Mouse (Mus musculus) R1 (cell line): ENCODE measurements around the gene Gm20696.

ENCODE experiments used
- DNase-seq: peaks from one replicate; pipeline ENCODE4 v3.0.0-alpha.2; 2018; ENCODE audit warnings: low read depth, low spot score

The Gm20696 gene

DNA sequence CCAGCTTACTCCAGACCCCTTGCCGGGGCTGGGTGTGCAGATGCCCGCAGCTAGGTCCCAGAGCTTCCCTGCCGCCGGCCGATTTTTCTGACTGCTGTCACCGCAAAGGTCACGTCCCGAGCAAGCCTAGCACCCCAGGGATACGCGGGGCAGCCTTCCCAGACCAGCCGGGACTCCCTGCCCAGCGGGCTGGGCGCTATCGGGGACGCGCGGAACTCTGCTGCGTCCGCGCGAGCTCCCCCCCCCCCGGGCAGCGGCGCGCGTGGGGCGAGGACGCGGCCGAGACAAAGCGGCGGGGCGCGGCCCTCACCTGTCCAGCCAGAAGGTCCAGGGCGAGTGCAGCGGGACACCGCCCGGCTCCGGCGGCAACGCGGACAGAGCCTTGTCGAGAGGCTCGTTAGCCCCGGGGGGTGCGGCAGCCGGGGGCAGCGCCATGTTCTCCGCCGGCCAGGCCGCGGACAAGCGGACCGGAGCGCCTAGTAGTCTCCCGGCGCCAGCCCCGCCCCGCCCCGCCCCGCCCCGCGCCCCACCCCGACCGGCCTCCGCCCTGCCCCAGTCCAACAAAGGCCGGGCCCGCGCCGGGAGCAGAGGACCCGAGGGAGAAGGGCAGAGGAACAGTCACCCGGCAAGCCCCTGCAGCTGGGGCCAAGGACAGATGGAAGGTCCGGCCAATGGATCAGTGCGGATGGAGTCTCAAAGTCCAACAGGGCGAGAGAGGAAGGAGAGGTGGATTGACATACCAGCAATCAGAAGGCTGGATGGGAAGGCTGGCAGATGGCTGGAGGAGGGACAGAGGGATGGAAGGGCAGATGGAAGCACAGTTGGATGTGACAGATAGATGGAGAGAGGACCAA, at the start of gene Gm20696, which contains the start of gene Eif4e3:
Gene Gm20696 (minus strand): TSS at position 480 of the 854 bp plus-strand sequence.
Gene Eif4e3 (minus strand): TSS at position 454 of the 854 bp plus-strand sequence.
- no peak for DNase-seq

DNA sequence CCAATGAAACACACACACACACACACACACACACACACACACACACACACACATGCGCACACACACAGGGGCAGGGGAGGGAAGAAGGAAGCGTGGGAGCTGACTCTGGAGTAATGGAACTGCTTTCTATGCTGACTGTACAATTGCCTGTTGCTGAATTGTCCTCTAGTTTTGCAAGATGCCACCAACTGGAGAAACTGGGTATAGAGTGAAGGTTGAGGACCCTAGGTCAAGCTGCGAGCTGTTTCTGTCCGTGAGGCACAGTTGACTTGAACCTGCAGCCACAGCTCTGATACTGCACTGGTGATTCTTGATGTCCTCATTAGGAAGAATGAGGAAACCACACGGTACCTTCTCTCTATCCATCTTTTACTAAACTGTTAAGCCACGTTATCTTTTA, 49.3 kb upstream of the Gm20696 start:
- peak; percentile 16 for DNase-seq

- peak; percentile 57 for DNase-seq
Measured at GRCm38 (mm10) chr6:99715191-99715590, 48.6 kb upstream of the Gm20696 start.

GRCm38 (mm10) chr6:99713256-99713655, 46.7 kb upstream of the Gm20696 start:
- DNase-seq = no peak

DNA sequence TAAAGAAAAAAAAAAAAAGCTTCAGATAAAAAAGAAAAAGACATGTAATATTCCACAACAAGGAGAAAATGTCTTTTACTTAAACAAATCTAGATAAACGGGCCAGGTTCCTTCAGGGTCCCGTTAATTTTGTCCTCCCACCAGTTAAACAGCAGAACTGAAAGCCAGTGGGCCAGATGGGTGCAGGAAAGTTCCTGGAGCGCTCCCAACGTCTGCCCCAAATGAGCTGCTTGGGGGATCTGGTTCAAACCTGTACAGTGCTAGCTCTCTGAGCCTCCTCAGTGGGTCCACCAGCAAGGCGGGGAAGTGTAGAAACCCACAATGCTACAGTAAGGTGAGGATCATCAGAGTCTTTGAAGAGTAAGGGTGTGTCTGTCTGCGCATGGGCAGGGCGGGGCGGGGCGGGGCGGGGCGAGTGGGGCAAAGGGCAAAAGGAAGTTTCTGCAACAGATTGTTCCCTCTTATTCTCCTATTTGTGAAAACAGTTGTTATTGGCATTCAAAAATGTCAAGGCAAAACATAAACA, 45.0 kb upstream of the Gm20696 start:
- DNase-seq = peak; percentile 50

- DNase-seq = no peak
Measured at GRCm38 (mm10) chr6:99700484-99700883, 33.9 kb upstream of the Gm20696 start.

DNA sequence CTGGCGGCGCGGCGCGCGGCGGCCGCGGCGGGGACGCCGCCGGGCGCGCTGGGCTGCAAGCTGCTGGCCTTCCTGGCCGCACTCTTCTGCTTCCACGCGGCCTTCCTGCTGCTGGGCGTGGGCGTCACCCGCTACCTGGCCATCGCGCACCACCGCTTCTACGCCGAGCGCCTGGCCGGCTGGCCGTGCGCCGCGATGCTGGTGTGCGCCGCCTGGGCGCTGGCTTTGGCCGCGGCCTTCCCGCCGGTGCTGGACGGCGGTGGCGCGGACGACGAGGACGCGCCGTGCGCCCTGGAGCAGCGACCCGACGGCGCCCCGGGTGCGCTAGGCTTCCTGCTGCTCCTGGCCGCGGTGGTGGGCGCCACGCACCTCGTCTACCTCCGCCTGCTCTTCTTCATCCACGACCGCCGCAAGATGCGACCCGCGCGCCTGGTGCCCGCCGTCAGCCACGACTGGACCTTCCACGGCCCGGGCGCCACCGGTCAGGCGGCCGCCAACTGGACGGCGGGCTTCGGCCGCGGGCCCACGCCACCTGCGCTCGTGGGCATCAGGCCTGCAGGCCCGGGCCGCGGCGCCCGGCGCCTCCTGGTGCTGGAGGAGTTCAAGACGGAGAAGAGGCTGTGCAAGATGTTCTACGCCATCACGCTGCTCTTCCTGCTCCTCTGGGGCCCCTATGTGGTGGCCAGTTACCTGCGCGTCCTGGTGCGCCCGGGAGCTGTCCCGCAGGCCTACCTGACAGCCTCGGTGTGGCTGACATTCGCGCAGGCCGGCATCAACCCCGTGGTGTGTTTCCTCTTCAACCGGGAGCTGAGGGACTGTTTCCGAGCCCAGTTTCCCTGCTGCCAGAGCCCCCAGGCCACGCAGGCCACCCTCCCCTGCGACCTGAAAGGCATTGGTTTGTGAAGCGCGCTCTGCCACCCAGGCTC, 26.6 kb upstream of the Gm20696 start:
- DNase-seq = peak; percentile 43

DNA sequence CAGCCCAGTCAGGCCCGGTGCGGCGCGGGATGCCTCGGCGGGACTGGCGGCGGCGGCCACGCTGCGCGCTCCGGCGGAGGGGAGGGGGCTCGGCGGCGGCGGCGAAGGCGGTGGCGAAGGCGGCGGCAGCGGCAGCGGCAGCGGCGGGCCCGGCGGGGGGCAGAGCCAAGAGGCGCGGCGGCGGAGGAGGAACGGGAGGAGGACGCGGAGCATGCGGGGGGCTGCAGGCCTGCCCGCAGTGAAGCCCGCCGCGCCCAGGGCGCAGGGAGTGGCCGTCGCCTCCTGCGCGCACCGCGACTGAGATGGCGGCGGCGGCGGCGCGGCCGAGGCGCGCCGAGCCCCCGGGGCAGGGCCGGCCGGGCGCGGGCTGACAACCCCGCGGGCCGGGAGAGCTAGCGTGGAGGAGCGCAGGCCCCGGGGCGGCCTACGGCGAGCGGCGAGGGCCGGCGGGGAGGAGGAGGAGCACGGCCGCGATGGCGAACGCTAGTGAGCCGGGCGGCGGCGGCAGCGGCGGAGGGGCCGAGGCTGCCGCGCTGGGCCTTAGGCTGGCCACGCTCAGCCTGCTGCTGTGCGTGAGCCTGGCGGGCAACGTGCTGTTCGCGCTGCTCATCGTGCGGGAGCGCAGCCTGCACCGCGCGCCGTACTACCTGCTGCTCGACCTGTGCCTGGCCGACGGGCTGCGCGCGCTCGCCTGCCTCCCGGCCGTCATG, 25.8 kb upstream of the Gm20696 start, which contains the start of gene Gpr27:
Gene Gpr27 (plus strand): TSS at position 474 of the 710 bp plus-strand sequence.
- peak; percentile 56 for DNase-seq

- DNase-seq = peak; percentile 42
Measured at GRCm38 (mm10) chr6:99691666-99692205, 25.1 kb upstream of the Gm20696 start.

GRCm38 (mm10) chr6:99688513-99688912, 21.9 kb upstream of the Gm20696 start:
- DNase-seq = no peak

- DNase-seq = peak; percentile 76
Measured at GRCm38 (mm10) chr6:99684899-99685298, 18.3 kb upstream of the Gm20696 start.

DNA sequence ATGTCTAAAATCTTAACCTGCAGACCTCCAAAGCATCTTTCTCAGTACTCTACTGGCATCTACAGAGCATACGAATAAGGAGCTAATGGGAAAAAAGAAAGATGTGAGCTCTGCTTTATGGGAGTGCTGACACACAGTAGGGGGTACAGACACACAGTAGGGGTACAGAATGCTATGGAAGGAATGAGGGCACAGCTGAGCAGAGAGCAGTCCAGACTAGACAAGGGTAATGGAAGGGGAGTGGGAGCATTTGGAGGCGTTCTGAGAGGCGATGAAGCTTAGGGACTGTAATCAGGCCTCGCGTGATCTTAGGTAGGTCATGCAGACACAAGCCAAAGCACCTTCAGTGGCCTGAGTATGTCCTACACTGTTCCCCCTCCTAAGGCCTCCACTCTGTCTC, 17.4 kb upstream of the Gm20696 start:
- DNase-seq = no peak

DNA sequence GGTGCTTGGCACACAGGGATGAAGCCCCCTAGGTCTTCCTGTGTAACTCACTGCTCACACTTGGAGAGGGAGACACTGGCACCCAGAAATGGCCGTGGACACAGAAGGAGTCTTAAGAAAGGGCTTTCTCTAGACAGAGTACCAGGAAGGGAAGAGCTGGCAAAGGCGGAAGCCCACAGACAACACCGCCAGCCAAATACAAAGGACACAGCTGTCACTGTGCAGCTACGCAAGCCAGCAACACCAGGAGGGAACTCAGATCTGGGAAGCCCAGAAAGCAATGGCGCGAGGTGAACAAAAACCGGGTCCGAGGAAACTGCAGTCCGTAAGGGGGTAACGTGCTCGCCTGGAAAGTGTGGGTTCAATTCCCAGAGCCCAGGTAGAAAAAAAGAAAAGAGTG, 11.5 kb upstream of the Gm20696 start:
- no peak for DNase-seq

DNA sequence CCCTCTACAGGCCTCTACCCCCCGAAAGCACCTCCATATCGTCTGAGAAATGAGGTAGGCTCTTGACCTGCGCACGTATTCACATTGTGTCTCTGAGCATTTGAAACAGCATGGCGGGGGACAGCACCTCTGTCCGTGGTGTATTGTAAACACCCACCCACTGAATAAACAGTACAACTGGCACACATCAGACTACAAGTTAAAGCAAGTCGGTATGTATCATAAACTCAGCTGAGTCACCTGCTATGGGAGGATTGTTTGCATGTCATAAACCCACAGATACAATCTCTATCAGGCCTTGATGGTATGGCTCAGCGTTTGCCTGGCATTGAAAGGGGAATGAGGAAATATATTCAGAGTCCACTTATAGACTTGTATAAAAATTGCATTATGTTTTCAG, 10.7 kb upstream of the Gm20696 start:
- no peak for DNase-seq

DNA sequence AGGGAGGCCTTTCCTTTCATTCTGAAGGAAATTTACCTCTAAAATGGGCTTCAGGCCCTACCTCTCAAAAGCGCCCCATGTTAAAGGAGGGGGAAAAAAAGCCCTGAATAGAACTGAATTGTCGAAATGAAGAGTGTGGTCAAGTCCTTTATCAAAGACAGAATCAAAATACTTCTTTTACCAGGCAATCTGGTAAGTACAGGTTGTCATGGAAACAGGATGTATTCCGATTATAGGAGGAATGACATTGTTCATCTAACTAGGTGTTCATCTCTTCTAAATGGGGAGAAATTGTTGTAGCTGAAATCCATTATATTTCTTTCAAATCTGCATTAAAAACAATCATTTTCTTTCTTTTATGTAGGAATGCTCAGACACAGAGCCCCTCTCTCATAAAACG, 7.9 kb upstream of the Gm20696 start:
- DNase-seq = no peak

GRCm38 (mm10) chr6:99671768-99672167, 5.2 kb upstream of the Gm20696 start:
- DNase-seq = no peak

DNA sequence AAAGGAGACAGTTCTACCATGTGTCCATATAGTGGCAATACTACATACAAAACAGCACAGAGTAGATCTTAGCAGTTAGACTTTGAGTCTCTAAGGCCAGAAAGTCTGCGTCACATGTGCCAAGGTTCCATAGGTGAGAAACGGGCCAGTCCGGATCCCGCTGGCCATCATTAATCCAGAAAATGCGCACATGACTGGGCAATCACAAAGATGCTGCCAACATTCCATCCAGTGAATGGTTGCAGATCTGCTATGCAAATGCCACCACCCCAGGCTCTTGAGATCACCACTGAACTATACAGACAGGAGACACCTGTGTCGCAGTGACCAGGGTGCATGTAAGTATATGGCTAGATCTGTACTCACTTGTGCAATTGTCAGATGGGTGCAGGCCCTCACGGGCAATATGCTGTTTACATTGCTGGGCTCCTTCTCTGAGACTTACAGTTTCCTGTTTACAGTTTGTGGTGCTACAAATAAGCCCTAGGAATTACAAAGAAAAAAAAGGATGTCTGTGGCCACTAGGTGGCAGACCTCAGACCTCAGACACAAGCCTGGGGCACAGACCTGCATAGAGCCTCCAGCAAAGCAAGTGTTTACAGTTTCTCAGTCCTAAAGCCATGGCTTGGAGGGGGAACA, 4.0 kb upstream of the Gm20696 start:
- DNase-seq = peak; percentile 72

DNA sequence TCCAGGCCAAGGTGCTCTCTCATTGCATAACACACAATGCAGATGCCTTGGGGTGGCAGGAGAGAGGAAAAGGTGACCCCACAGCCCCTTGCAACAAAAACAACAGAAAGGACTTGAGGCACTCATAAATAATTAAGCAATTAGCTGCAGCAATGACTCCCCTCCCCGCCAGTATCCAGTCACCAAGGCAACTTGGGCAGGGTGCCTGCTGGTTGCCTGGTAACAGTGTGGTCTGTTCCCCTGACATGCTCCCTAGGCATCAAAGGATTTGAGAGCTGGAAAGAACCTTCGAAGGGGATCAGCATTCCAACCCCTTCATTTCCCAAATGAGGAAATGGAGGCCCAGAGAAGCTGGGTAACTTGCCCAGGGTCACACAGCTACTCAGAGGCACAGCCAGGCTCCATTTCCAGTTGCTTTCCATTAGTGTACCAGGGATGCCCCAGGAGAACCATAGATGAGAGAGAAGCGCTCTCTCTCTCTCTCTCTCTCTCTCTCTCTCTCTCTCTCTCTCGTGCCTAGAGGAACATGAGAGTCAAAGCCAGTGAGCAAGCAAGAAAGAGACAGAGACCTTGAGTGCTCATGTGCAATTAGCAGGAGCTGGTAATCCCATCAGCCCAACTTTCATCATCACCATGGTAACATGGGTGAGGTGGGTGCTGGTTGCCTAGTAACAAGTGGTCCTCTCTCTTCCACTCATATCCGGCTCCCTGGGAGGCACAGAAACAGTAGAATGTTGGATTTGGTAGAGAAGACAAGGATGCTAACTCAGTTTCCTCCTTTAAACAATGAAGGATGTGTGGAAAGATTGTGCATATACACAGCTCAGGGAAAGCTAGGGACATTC, 3.1 kb upstream of the Gm20696 start:
- peak; percentile 61 for DNase-seq

DNA sequence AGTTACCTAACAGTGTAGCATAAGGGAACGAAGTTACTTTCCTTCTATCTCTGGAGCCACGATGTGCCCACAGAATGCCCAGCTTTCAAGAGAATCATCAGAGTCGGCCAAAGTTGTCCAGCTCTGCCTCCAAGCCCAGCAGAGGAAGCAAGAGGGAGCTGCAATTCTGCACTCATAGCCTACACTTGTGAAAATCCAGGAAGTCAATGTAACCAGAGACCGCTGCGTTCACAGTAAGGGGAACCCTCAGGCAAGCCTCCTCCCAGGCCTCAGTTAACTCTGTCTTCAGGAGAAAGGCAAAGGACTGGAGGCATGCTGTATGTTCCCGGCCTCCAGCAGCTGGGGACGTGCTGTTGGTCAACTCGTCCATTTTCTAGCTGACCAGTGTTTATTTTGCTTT, 693 bp upstream of the Gm20696 start:
- no peak for DNase-seq
